Comparison of ENCODE assay signal across 9 mouse cellular contexts in genomic region chr11:100673169-100673568, GRCm38 (mm10). TPM values are rescaled to one million over a fixed set of nuclear protein-coding genes. Genes with fewer than 3 reads are reported as not detected.
DNase-seq lines count a peak whose midpoint lies in the region; ATAC-seq and TF ChIP-seq lines count a peak whose summit lies in the region.
"Had no signal": no experiment of that assay in that cellular context is flagged by ENCODE, and none has a peak within 500 bp of the region (broad histone marks: within the 10 kb centered on the region; RNA-seq: fewer than 3 reads in every experiment).

No protein-coding gene starts in this region.

- H3K4me1 ChIP-seq in hindbrain, embryonic 16.5 days (ENCODE audit: control insufficient read depth, insufficient read depth, low read depth, low read length) = peaks cover 4% of the 10 kb centered on the region; the same call in 1 of the 2 replicates
- H3K4me1 ChIP-seq in lung, postnatal 0 days (ENCODE audit: insufficient read depth, low read depth, low read length) = no peaks in the 10 kb centered on the region
- H3K4me1 ChIP-seq in stomach, embryonic 14.5 days (ENCODE audit: control insufficient read depth, insufficient read depth, low read length) = 0 out of 2 replicates have a peak, but pooled peaks cover 3% of the 10 kb centered on the region

- TF ChIP-seq EP300 in lung, postnatal 0 days (IDR thresholded peaks at IDR 0.05) = no peak

- 0 out of 2 replicates have a peak, but pooled peaks cover 2% of the 10 kb centered on the region for H3K9me3 ChIP-seq in hindbrain, embryonic 16.5 days (ENCODE audit: control insufficient read depth, low read length)
- no peaks in the 10 kb centered on the region for H3K9me3 ChIP-seq in lung, postnatal 0 days (ENCODE audit: low read length)
- H3K9me3 ChIP-seq in stomach, embryonic 14.5 days (ENCODE audit: control insufficient read depth, low read depth, low read length) = no peaks in the 10 kb centered on the region

- 0 out of 2 replicates have a peak, but pooled peaks cover 2% of the 10 kb centered on the region for H3K27me3 ChIP-seq in hindbrain, embryonic 16.5 days (replicated peaks; ENCODE audit: control insufficient read depth, insufficient read depth, low read length)
- H3K27me3 ChIP-seq in lung, postnatal 0 days (replicated peaks; ENCODE audit: insufficient read depth, low read length) = no peaks in the 10 kb centered on the region
- H3K27me3 ChIP-seq in stomach, embryonic 14.5 days (ENCODE audit: control insufficient read depth, insufficient read depth, low read length) = 0 out of 2 replicates have a peak, but pooled peaks cover 4% of the 10 kb centered on the region

- H3K27ac ChIP-seq in hindbrain, embryonic 16.5 days (ENCODE audit: low read depth, low read length) = no peak overlapping the region
- H3K27ac ChIP-seq in lung, postnatal 0 days (ENCODE audit: low read length) = no peak overlapping the region
- H3K27ac ChIP-seq in stomach, embryonic 14.5 days (ENCODE audit: low read length) = no peak overlapping the region
- H3K27ac ChIP-seq: left cerebral cortex, adult 2 months had no signal

- no peak for TF ChIP-seq CTCF in lung, postnatal 0 days (IDR thresholded peaks at IDR 0.05)

- H3K9ac ChIP-seq in hindbrain, embryonic 16.5 days (ENCODE audit: low read depth, low read length) = peak overlapping the region; percentile 54
- no peak overlapping the region for H3K9ac ChIP-seq in lung, postnatal 0 days (replicated peaks; ENCODE audit: low read depth)
- peak overlapping the region; percentile 15; the same call in 1 of the 2 replicates for H3K9ac ChIP-seq in stomach, embryonic 14.5 days (replicated peaks; ENCODE audit: low read depth, low read length)

- WGBS in hindbrain, embryonic 16.5 days = 2% methylated on average over 23 of the region's 23 CpGs
- 2% methylated on average over 21 of the region's 23 CpGs for WGBS in lung, postnatal 0 days
- WGBS in stomach, embryonic 14.5 days = 7% methylated on average over 23 of the region's 23 CpGs

- ATAC-seq in hindbrain, embryonic 16.5 days = no peak
- ATAC-seq in lung, postnatal 0 days = peak; percentile 44; the same call in 1 of the 2 replicates
- no peak for ATAC-seq in stomach, embryonic 14.5 days (ENCODE audit: insufficient number of reproducible peaks, insufficient read depth, low FRiP score, low read depth)

- no peaks in the 10 kb centered on the region for H3K36me3 ChIP-seq in hindbrain, embryonic 16.5 days (ENCODE audit: control insufficient read depth, insufficient read depth, low read length)
- H3K36me3 ChIP-seq in lung, postnatal 0 days (ENCODE audit: insufficient read depth, low read length) = no peaks in the 10 kb centered on the region
- no peaks in the 10 kb centered on the region for H3K36me3 ChIP-seq in stomach, embryonic 14.5 days (ENCODE audit: control insufficient read depth, insufficient read depth, low read length)

- H3K4me2 ChIP-seq in hindbrain, embryonic 16.5 days (ENCODE audit: low read length) = peak overlapping the region; percentile 41
- 0 out of 2 replicates have a peak overlapping the region, but pooled peaks have one; percentile 14 for H3K4me2 ChIP-seq in lung, postnatal 0 days (replicated peaks; ENCODE audit: low read depth, low read length)
- peak overlapping the region; percentile 22; the same call in 1 of the 2 replicates for H3K4me2 ChIP-seq in stomach, embryonic 14.5 days (replicated peaks; ENCODE audit: low read depth, low read length)

- intact Hi-C loops in left cerebral cortex, postnatal 36 days (cut with DNase I) = no loop called here

- DNase-seq in MN1 (ENCODE audit: low spot score) = peak; percentile 28
- DNase-seq in adrenal gland, postnatal 25 days = peak; percentile 68
- DNase-seq in gastrocnemius, postnatal 25 days = peak; percentile 78
- peak; percentile 46 for DNase-seq in lung, postnatal 0 days (ENCODE audit: low spot score)
- no peak for DNase-seq in spleen, postnatal 14 days (ENCODE audit: low spot score in 2 of 2)
- DNase-seq in left cerebral cortex, postnatal 36 days (ENCODE audit: low spot score in 2 of 2) = no peak

- 0 out of 2 replicates have a peak overlapping the region, but pooled peaks have one; percentile 5 for H3K4me3 ChIP-seq in hindbrain, embryonic 16.5 days (ENCODE audit: low read length)
- H3K4me3 ChIP-seq in lung, postnatal 0 days (ENCODE audit: low read depth, low read length) = no peak overlapping the region
- H3K4me3 ChIP-seq in stomach, embryonic 14.5 days (ENCODE audit: low read depth, low read length) = no peak overlapping the region
- H3K4me3 ChIP-seq: left cerebral cortex, adult 2 months had no signal

RNA-seq across cellular contexts. Expression of gene Zfp385c, which starts 19.1 kb away (rescaled TPM):
- 0.43 TPM in 1 of 2 replicates, not detected in the other for total RNA-seq in adrenal gland, postnatal 25 days (2021)
- under 1 TPM; 0.31 to 0.70 TPM for total RNA-seq in gastrocnemius, postnatal 25 days (2021)
- 2.0 and 2.3 TPM in 2 replicates for polyA plus RNA-seq in hindbrain, embryonic 16.5 days (2015; fragmentation: Nextera tagmentation; extraction: Ambion mirVana)
- not detected in 2 replicates for polyA plus RNA-seq in lung, postnatal 0 days (2015; fragmentation: Nextera tagmentation; extraction: Ambion mirVana)
- 0.22 TPM in 1 of 2 replicates, not detected in the other for polyA plus RNA-seq in stomach, embryonic 14.5 days (2014; fragmentation: Nextera tagmentation; extraction: Ambion mirVana)
- under 1 TPM; 0.39 to 0.47 TPM for total RNA-seq in left cerebral cortex, postnatal 36 days (2021)

RNA-seq across cellular contexts. Expression of gene Dhx58, which starts 30.9 kb away (rescaled TPM):
- 47.4 and 63.8 TPM in 2 replicates for total RNA-seq in adrenal gland, postnatal 25 days (2021)
- 1 to 10 TPM in 1 of 2 experiments, under 1 TPM in 1; 0.77 to 1.2 TPM for total RNA-seq in gastrocnemius, postnatal 25 days (2021)
- 2.5 and 2.6 TPM in 2 replicates for polyA plus RNA-seq in hindbrain, embryonic 16.5 days (2015; fragmentation: Nextera tagmentation; extraction: Ambion mirVana)
- 3.1 and 3.3 TPM in 2 replicates for polyA plus RNA-seq in lung, postnatal 0 days (2015; fragmentation: Nextera tagmentation; extraction: Ambion mirVana)
- polyA plus RNA-seq in stomach, embryonic 14.5 days (2014; fragmentation: Nextera tagmentation; extraction: Ambion mirVana) = 1.8 and 3.4 TPM in 2 replicates
- 1 to 10 TPM; 2.0 to 2.8 TPM for total RNA-seq in left cerebral cortex, postnatal 36 days (2021)

RNA-seq across cellular contexts. Expression of gene Kat2a, which starts 39.1 kb away (rescaled TPM):
- 52.2 and 53.5 TPM in 2 replicates for total RNA-seq in adrenal gland, postnatal 25 days (2021)
- 10 to 100 TPM; 11.7 to 11.8 TPM for total RNA-seq in gastrocnemius, postnatal 25 days (2021)
- polyA plus RNA-seq in hindbrain, embryonic 16.5 days (2015; fragmentation: Nextera tagmentation; extraction: Ambion mirVana) = 62.2 and 67.8 TPM in 2 replicates
- polyA plus RNA-seq in lung, postnatal 0 days (2015; fragmentation: Nextera tagmentation; extraction: Ambion mirVana) = 14.2 and 14.5 TPM in 2 replicates
- 50.7 and 51.7 TPM in 2 replicates for polyA plus RNA-seq in stomach, embryonic 14.5 days (2014; fragmentation: Nextera tagmentation; extraction: Ambion mirVana)
- total RNA-seq in left cerebral cortex, postnatal 36 days (2021) = 10 to 100 TPM; 63.1 to 65.4 TPM

RNA-seq across cellular contexts. Expression of gene Hspb9, which starts 40.5 kb away (rescaled TPM):
- total RNA-seq in adrenal gland, postnatal 25 days (2021) = not detected in 2 replicates
- not detected for total RNA-seq in gastrocnemius, postnatal 25 days (2021)
- polyA plus RNA-seq in hindbrain, embryonic 16.5 days (2015; fragmentation: Nextera tagmentation; extraction: Ambion mirVana) = 0.34 TPM in 1 of 2 replicates, not detected in the other
- 0.51 TPM in 1 of 2 replicates, not detected in the other for polyA plus RNA-seq in lung, postnatal 0 days (2015; fragmentation: Nextera tagmentation; extraction: Ambion mirVana)
- polyA plus RNA-seq in stomach, embryonic 14.5 days (2014; fragmentation: Nextera tagmentation; extraction: Ambion mirVana) = 0.41 and 0.56 TPM in 2 replicates
- total RNA-seq in left cerebral cortex, postnatal 36 days (2021) = not detected
- total RNA-seq: left cerebral cortex, adult 2 months had no signal

RNA-seq across cellular contexts. Expression of gene Dnajc7, which starts 53.2 kb away (rescaled TPM):
- total RNA-seq in adrenal gland, postnatal 25 days (2021) = 237 and 251 TPM in 2 replicates
- total RNA-seq in gastrocnemius, postnatal 25 days (2021) = 100 to 1,000 TPM; 123 to 126 TPM
- polyA plus RNA-seq in hindbrain, embryonic 16.5 days (2015; fragmentation: Nextera tagmentation; extraction: Ambion mirVana) = 290 and 293 TPM in 2 replicates
- 99.1 and 113 TPM in 2 replicates for polyA plus RNA-seq in lung, postnatal 0 days (2015; fragmentation: Nextera tagmentation; extraction: Ambion mirVana)
- 84.0 and 95.4 TPM in 2 replicates for polyA plus RNA-seq in stomach, embryonic 14.5 days (2014; fragmentation: Nextera tagmentation; extraction: Ambion mirVana)
- total RNA-seq in left cerebral cortex, postnatal 36 days (2021) = 100 to 1,000 TPM; 215 to 247 TPM

Comparison
In these comparisons a context has a peak if more than half of its experiments do, and no peak if none do; other contexts are left out.
1. DNase-seq: peak in MN1 (single experiment), adrenal gland, postnatal 25 days (single experiment), gastrocnemius, postnatal 25 days (single experiment) and lung, postnatal 0 days (single experiment); none in spleen, postnatal 14 days (0 of 2) and left cerebral cortex, postnatal 36 days (0 of 2).
2. RNA of gene Dhx58, which starts 30.9 kb away (total RNA-seq): 47.4 to 63.8 TPM in adrenal gland, postnatal 25 days; 2.0 to 2.8 TPM in left cerebral cortex, postnatal 36 days and 0.77 to 1.2 TPM in gastrocnemius, postnatal 25 days; every median in the first group is over 10 times any median in the second.
3. Peak in every context shown above with its lines, with median percentiles within 50 percentile points of each other: H3K4me2 ChIP-seq.